Comparison of ENCODE assay signal across 30 mouse cellular contexts in genomic region chr3:66503615-66504014, GRCm38 (mm10).
"Had no signal": no experiment of that assay in that cellular context is flagged by ENCODE, and none has a peak within 500 bp of the region (broad histone marks: within the 10 kb centered on the region; RNA-seq: fewer than 3 reads in every experiment).

No protein-coding gene starts in this region.

- H3K27ac ChIP-seq: left cerebral cortex, adult 2 months; limb, embryonic 10.5 days; limb, embryonic 12.5 days; limb, embryonic 13.5 days; limb, embryonic 15.5 days; liver, embryonic 13.5 days; liver, embryonic 14.5 days; liver, embryonic 15.5 days; lung, embryonic 15.5 days; macrophage; midbrain, embryonic 10.5 days; midbrain, embryonic 12.5 days; midbrain, embryonic 13.5 days; midbrain, embryonic 15.5 days; neural tube, embryonic 12.5 days had no signal

- DNase-seq: left cerebral cortex, postnatal 4 days; liver; liver, embryonic 13.5 days; liver, postnatal 0 days; lung, adult 18-20 months; lung, adult 2 months; lung, embryonic 14.5 days; lung, postnatal 10 days; lung, postnatal 14 days; lung, postnatal 36 days; lung, postnatal 4 days; midbrain, embryonic 14.5 days had no signal

- H3K4me2 ChIP-seq: limb, embryonic 12.5 days; limb, embryonic 13.5 days; limb, embryonic 15.5 days; liver, embryonic 13.5 days; liver, embryonic 15.5 days; lung, embryonic 14.5 days; lung, embryonic 15.5 days; midbrain, embryonic 12.5 days; midbrain, embryonic 13.5 days; midbrain, embryonic 15.5 days; neural tube, embryonic 12.5 days had no signal

- H3K36me3 ChIP-seq: limb, embryonic 10.5 days; limb, embryonic 12.5 days; limb, embryonic 13.5 days; limb, embryonic 15.5 days; liver, embryonic 13.5 days; liver, embryonic 15.5 days; lung, embryonic 15.5 days; midbrain, embryonic 10.5 days; midbrain, embryonic 12.5 days; midbrain, embryonic 13.5 days; midbrain, embryonic 15.5 days; neural tube, embryonic 12.5 days had no signal

- H3K9ac ChIP-seq: limb, embryonic 12.5 days; limb, embryonic 13.5 days; limb, embryonic 15.5 days; liver, embryonic 13.5 days; liver, embryonic 14.5 days; liver, embryonic 15.5 days; liver, postnatal 0 days; lung, embryonic 14.5 days; lung, embryonic 15.5 days; midbrain, embryonic 12.5 days; midbrain, embryonic 13.5 days; midbrain, embryonic 15.5 days; neural tube, embryonic 12.5 days had no signal

- H3K4me1 ChIP-seq: neural tube, embryonic 12.5 days had no signal

- H3K9me3 ChIP-seq: limb, embryonic 10.5 days; limb, embryonic 12.5 days; limb, embryonic 13.5 days; limb, embryonic 15.5 days; liver, embryonic 13.5 days; liver, embryonic 15.5 days; lung, embryonic 15.5 days; megakaryocyte, embryonic 14.5 days; midbrain, embryonic 10.5 days; midbrain, embryonic 12.5 days; midbrain, embryonic 13.5 days; midbrain, embryonic 15.5 days; neural tube, embryonic 12.5 days had no signal

- H3K27me3 ChIP-seq: limb, embryonic 12.5 days; limb, embryonic 15.5 days; liver, embryonic 13.5 days; lung, embryonic 15.5 days; midbrain, embryonic 12.5 days; midbrain, embryonic 13.5 days; midbrain, embryonic 15.5 days; neural tube, embryonic 12.5 days had no signal

- ATAC-seq: liver, postnatal 0 days; lung, postnatal 0 days; midbrain, embryonic 13.5 days; midbrain, embryonic 15.5 days; midbrain, embryonic 16.5 days had no signal

- H3K4me3 ChIP-seq: left cerebral cortex, adult 2 months; limb, embryonic 10.5 days; limb, embryonic 12.5 days; limb, embryonic 13.5 days; limb, embryonic 15.5 days; liver, embryonic 13.5 days; liver, embryonic 15.5 days; lung, embryonic 15.5 days; megakaryocyte, embryonic 14.5 days; midbrain, embryonic 10.5 days; midbrain, embryonic 12.5 days; midbrain, embryonic 13.5 days; midbrain, embryonic 15.5 days; myocyte; neural tube, embryonic 12.5 days had no signal
